Mouse (Mus musculus) Muller cell, postnatal 12 days (primary cell): Measurements from ENCODE around the gene Pnmal1.
"Not testable (repeated sequence)": the region's sequence is repeated elsewhere in the genome, so short reads cannot be mapped to it uniquely, and the experiment has no call there.

Experiments
- DNase-seq: peaks from one replicate; pipeline ENCODE4 v3.0.0-alpha.2; 2015; ENCODE audit errors: inconsistent ontology term

The Pnmal1 gene

GRCm38 (mm10) chr7:16950861-16951635, 8.4 kb upstream of the Pnmal1 start:
- peak; percentile 78 for DNase-seq

GRCm38 (mm10) chr7:16953776-16954175, 5.7 kb upstream of the Pnmal1 start:
- DNase-seq: not testable (repeated sequence)

GRCm38 (mm10) chr7:16955712-16956111, 3.8 kb upstream of the Pnmal1 start:
- no peak for DNase-seq

GRCm38 (mm10) chr7:16956410-16957265, 2.8 kb upstream of the Pnmal1 start:
- no peak for DNase-seq

- DNase-seq: no peak
Measured at GRCm38 (mm10) chr7:16961678-16962077, 2.2 kb downstream of the Pnmal1 start.

GRCm38 (mm10) chr7:16968414-16968813, 8.9 kb downstream of the Pnmal1 start:
- DNase-seq: no peak

GRCm38 (mm10) chr7:16971160-16971559, 11.7 kb downstream of the Pnmal1 start:
- DNase-seq: no peak

GRCm38 (mm10) chr7:16974018-16974417, 14.5 kb downstream of the Pnmal1 start:
- DNase-seq: peak; percentile 65

GRCm38 (mm10) chr7:16976298-16976697, 16.8 kb downstream of the Pnmal1 start:
- DNase-seq: no peak

GRCm38 (mm10) chr7:16978173-16978572, 18.7 kb downstream of the Pnmal1 start:
- DNase-seq: no peak

- no peak for DNase-seq
Measured at GRCm38 (mm10) chr7:16978593-16978992, 19.1 kb downstream of the Pnmal1 start.

GRCm38 (mm10) chr7:16980348-16980747, 20.9 kb downstream of the Pnmal1 start:
- DNase-seq: peak; percentile 74

GRCm38 (mm10) chr7:16982859-16983568, 23.5 kb downstream of the Pnmal1 start, which contains the start of gene Gm42372:
TSS of gene Gm42372 (plus strand) at chr7:16983086.
- peak; percentile 68 for DNase-seq

GRCm38 (mm10) chr7:16987541-16988149, 28.2 kb downstream of the Pnmal1 start:
- no peak for DNase-seq

GRCm38 (mm10) chr7:16988405-16988804, 28.9 kb downstream of the Pnmal1 start:
- DNase-seq: no peak

GRCm38 (mm10) chr7:16990006-16990744, 30.7 kb downstream of the Pnmal1 start:
- peak; percentile 24 for DNase-seq

- DNase-seq: no peak
Measured at GRCm38 (mm10) chr7:16991681-16992450, 32.4 kb downstream of the Pnmal1 start.

GRCm38 (mm10) chr7:16992451-16992807, 33.0 kb downstream of the Pnmal1 start, which contains the start of gene Ccdc8:
TSS of gene Ccdc8 (plus strand) at chr7:16992708.
- no peak for DNase-seq

GRCm38 (mm10) chr7:16993651-16994399, 34.3 kb downstream of the Pnmal1 start:
- peak; percentile 88 for DNase-seq
